Mouse (Mus musculus): ENCODE data around the gene Tigar. TPM values are rescaled to one million over a fixed set of nuclear protein-coding genes. Genes with fewer than 3 reads are reported as not detected.

Gene Tigar
- total RNA-seq, 2 experiments from 2014 or later: 80.9 to 85.1 TPM

- intact Hi-C loops (cut with DNase I): loop anchor here (2.0 kb wide), 1 partner anchor 303 kb away; the partner anchor contains the start of gene Parp11
- no peak for DNase-seq
These were observed 34.4 kb upstream of the Tigar start for GRCm38 (mm10) chr6:127143576-127144288.

GRCm38 (mm10) chr6:127143124-127143520 lies 33.8 kb upstream of the Tigar start:
- no peak for DNase-seq
- intact Hi-C loops (cut with DNase I): loop anchor here (2.0 kb wide), 1 partner anchor 304 kb away; the partner anchor contains the start of gene Parp11

GRCm38 (mm10) chr6:127142154-127143123 lies 33.1 kb upstream of the Tigar start:
- no peak for DNase-seq
- intact Hi-C loops (cut with DNase I): loop anchor here (2.0 kb wide), 1 partner anchor 304 kb away; the partner anchor contains the start of gene Parp11

GRCm38 (mm10) chr6:127138962-127139361 lies 29.6 kb upstream of the Tigar start:
- no peak for DNase-seq
- intact Hi-C loops (cut with DNase I): no loop called here

- DNase-seq: no peak
- intact Hi-C loops (cut with DNase I): no loop called here
These were observed 24.3 kb upstream of the Tigar start for GRCm38 (mm10) chr6:127133433-127134245.

- intact Hi-C loops (cut with DNase I): no loop called here
- no peak for DNase-seq
These were observed 23.4 kb upstream of the Tigar start for GRCm38 (mm10) chr6:127132719-127133118.

GRCm38 (mm10) chr6:127131946-127132345 lies 22.6 kb upstream of the Tigar start:
- intact Hi-C loops (cut with DNase I): no loop called here
- no peak for DNase-seq

- intact Hi-C loops (cut with DNase I): no loop called here
- no peak for DNase-seq
These were observed 21.0 kb upstream of the Tigar start for GRCm38 (mm10) chr6:127130377-127130776.

GRCm38 (mm10) chr6:127129659-127130058 lies 20.3 kb upstream of the Tigar start:
- intact Hi-C loops (cut with DNase I): no loop called here
- DNase-seq: no peak

- intact Hi-C loops (cut with DNase I): loop anchor here (5.0 kb wide), 2 partner anchors 36 to 166 kb away; no protein-coding TSS in a partner anchor
- no peak for DNase-seq
These were observed 14.1 kb upstream of the Tigar start for GRCm38 (mm10) chr6:127123506-127123905.

GRCm38 (mm10) chr6:127122996-127123395 lies 13.6 kb upstream of the Tigar start:
- intact Hi-C loops (cut with DNase I): loop anchor here (5.0 kb wide), 2 partner anchors 36 to 166 kb away; no protein-coding TSS in a partner anchor
- no peak for DNase-seq

GRCm38 (mm10) chr6:127122221-127122806 lies 13.0 kb upstream of the Tigar start:
- intact Hi-C loops (cut with DNase I): loop anchor here (5.0 kb wide), 2 partner anchors 35 to 165 kb away; no protein-coding TSS in a partner anchor

GRCm38 (mm10) chr6:127114753-127115456 lies 5.5 kb upstream of the Tigar start:
- DNase-seq: no peak
- intact Hi-C loops (cut with DNase I): loop anchor here (5.0 kb wide), 1 partner anchor 73 kb away; no protein-coding TSS in a partner anchor

More at GRCm38 (mm10) chr6:127122221-127122806, 13.0 kb upstream of the Tigar start:
- no peak for DNase-seq

- no peak for DNase-seq
- intact Hi-C loops (cut with DNase I): loop anchor here (10.0 kb wide), 1 partner anchor 1326 kb away; the partner anchor contains the start of gene Fkbp4
These were observed 843 bp downstream of the Tigar start for GRCm38 (mm10) chr6:127108368-127109060.

- intact Hi-C loops (cut with DNase I): loop anchor here (10.0 kb wide), 1 partner anchor 1327 kb away; the partner anchor contains the start of gene Fkbp4
- DNase-seq: no peak
These were observed 1.9 kb downstream of the Tigar start for GRCm38 (mm10) chr6:127107413-127107812.

GRCm38 (mm10) chr6:127106726-127107125 lies 2.6 kb downstream of the Tigar start:
- intact Hi-C loops (cut with DNase I): loop anchor here (10.0 kb wide), 1 partner anchor 1328 kb away; the partner anchor contains the start of gene Fkbp4
- DNase-seq: no peak

- intact Hi-C loops (cut with DNase I): loop anchor here (10.0 kb wide), 1 partner anchor 1329 kb away; the partner anchor contains the start of gene Fkbp4
- DNase-seq: peak in 1 of 2 experiments; percentile 45
These were observed 3.2 kb downstream of the Tigar start for GRCm38 (mm10) chr6:127106189-127106588.

- intact Hi-C loops (cut with DNase I): loop anchor here (10.0 kb wide), 1 partner anchor 1330 kb away; the partner anchor contains the start of gene Fkbp4
- peak; percentile 17 to 48 for DNase-seq
These were observed 4.2 kb downstream of the Tigar start for GRCm38 (mm10) chr6:127105107-127105506.

All from gastrocnemius, postnatal 36 days (tissue).